Mouse (Mus musculus) adrenal gland, adult 18-20 months (tissue): ENCODE measurements around the gene Gm47791. TPM values are rescaled to one million over a fixed set of nuclear protein-coding genes. Genes with fewer than 3 reads are reported as not detected.
A peak's percentile ranks its signal among the peaks of the same experiment; 100 is the strongest.

ENCODE experiments used
- DNase-seq, 2 experiments: peaks; one replicate each; pipeline ENCODE4 v3.0.0; 2021 to 2022; ENCODE audit warnings: low spot score in 2 of 2
- total RNA-seq, 2 experiments: library from RNA; stranded (reverse); gene quantifications; 1 replicate in 1 of 2; 2 replicates in 1 of 2; pipeline ENCODE4 v1.2.3; 2021

The Gm47791 gene
- total RNA-seq, 2 experiments from 2014 or later, result not detected

GRCm38 (mm10) chr1:82787414-82787813 lies 16.4 kb upstream of the Gm47791 start:
- peak; percentile 43 to 45 for DNase-seq

- DNase-seq, result no peak
Measured at GRCm38 (mm10) chr1:82785546-82785945, 14.5 kb upstream of the Gm47791 start.

GRCm38 (mm10) chr1:82783559-82783958 lies 12.5 kb upstream of the Gm47791 start:
- DNase-seq, result no peak

- DNase-seq, result no peak
Measured at GRCm38 (mm10) chr1:82779388-82779966, 8.4 kb upstream of the Gm47791 start.

- DNase-seq, result no peak
Measured at GRCm38 (mm10) chr1:82775293-82775692, 4.2 kb upstream of the Gm47791 start.

- no peak for DNase-seq
Measured at GRCm38 (mm10) chr1:82773208-82773607, 2.2 kb upstream of the Gm47791 start.

GRCm38 (mm10) chr1:82772428-82772827 lies 1.4 kb upstream of the Gm47791 start:
- DNase-seq, result no peak

- no peak for DNase-seq
Measured at GRCm38 (mm10) chr1:82768269-82768668, 2.8 kb downstream of the Gm47791 start, which contains the start of gene Tm4sf20. TSS of gene Tm4sf20 (minus strand) at chr1:82768461.

- no peak for DNase-seq
Measured at GRCm38 (mm10) chr1:82766641-82767040, 4.4 kb downstream of the Gm47791 start.

GRCm38 (mm10) chr1:82766227-82766626 lies 4.8 kb downstream of the Gm47791 start:
- no peak for DNase-seq

GRCm38 (mm10) chr1:82762274-82762673 lies 8.8 kb downstream of the Gm47791 start:
- no peak for DNase-seq

GRCm38 (mm10) chr1:82761454-82762169 lies 9.4 kb downstream of the Gm47791 start:
- DNase-seq, result no peak

GRCm38 (mm10) chr1:82759520-82759919 lies 11.5 kb downstream of the Gm47791 start:
- no peak for DNase-seq

GRCm38 (mm10) chr1:82747714-82748452 lies 23.2 kb downstream of the Gm47791 start:
- DNase-seq, result no peak

GRCm38 (mm10) chr1:82746408-82746807 lies 24.6 kb downstream of the Gm47791 start:
- no peak for DNase-seq

GRCm38 (mm10) chr1:82743962-82744361 lies 27.1 kb downstream of the Gm47791 start:
- no peak for DNase-seq

GRCm38 (mm10) chr1:82741539-82741938 lies 29.5 kb downstream of the Gm47791 start:
- no peak for DNase-seq

- DNase-seq, result no peak
Measured at GRCm38 (mm10) chr1:82738066-82738465, 33.0 kb downstream of the Gm47791 start.

- no peak for DNase-seq
Measured at GRCm38 (mm10) chr1:82733357-82733756, 37.7 kb downstream of the Gm47791 start.

- DNase-seq, result no peak
Measured at GRCm38 (mm10) chr1:82726482-82726881, 44.6 kb downstream of the Gm47791 start.

GRCm38 (mm10) chr1:82725875-82726185 lies 45.2 kb downstream of the Gm47791 start:
- no peak for DNase-seq
